Mouse (Mus musculus) bone marrow, adult 2 months (tissue): ENCODE measurements around the gene Gm5849. TPM values are rescaled to one million over a fixed set of nuclear protein-coding genes. Genes with fewer than 3 reads are reported as not detected.
"Not testable (repeated sequence)": the region's sequence is repeated elsewhere in the genome, so short reads cannot be mapped to it uniquely, and the experiment has no call there.

Experiments used
- H3K27ac ChIP-seq: fragments of 200-500 bp; 2 replicates; pipeline ENCODE4 v1.5.1; 2012; ENCODE audit warnings: low read depth, mild to moderate bottlenecking, control low read depth, inconsistent platforms, low read length; ENCODE audit not compliant: control insufficient read depth, poor library complexity, insufficient read depth
- H3K4me1 ChIP-seq: fragments of 200-500 bp; 2 replicates; pipeline ENCODE4 v1.6.1; 2011; ENCODE audit warnings: low read length; ENCODE audit not compliant: control insufficient read depth, insufficient read depth
- H3K4me3 ChIP-seq: fragments of 200-500 bp; replicated peaks from 2 replicates; pipeline ENCODE3; 2011; ENCODE audit warnings: mild to moderate bottlenecking, low read depth, low read length, control low read depth; ENCODE audit not compliant: control insufficient read depth
- CTCF ChIP-seq: fragments of 200-500 bp; IDR thresholded peaks from 2 replicates; pipeline ENCODE4 v1.5.1; 2011; ENCODE audit warnings: low read length, control low read depth; ENCODE audit not compliant: control insufficient read depth, insufficient read depth
- POLR2A ChIP-seq: fragments of 200-500 bp; IDR thresholded peaks from 2 replicates; pipeline ENCODE4 v1.6.1; 2011; ENCODE audit warnings: low read depth, mild to moderate bottlenecking, control low read depth, low read length, borderline replicate concordance; ENCODE audit not compliant: control insufficient read depth
- WGBS: fragments of 180-500 bp; shearing (Covaris S2); methylation state at CpG from one replicate; pipeline ENCODE4 v1.1.7; 2018; 5-methylcytosine and 5-hydroxymethylcytosine counted together
- polyA plus RNA-seq: library from polyadenylated mRNA; stranded (reverse); fragments of >200 nt; gene quantifications from 2 replicates; pipeline ENCODE4 v1.2.4, GENCODE M21; 2011; ENCODE audit warnings: low replicate concordance; ENCODE audit not compliant: missing spikeins, insufficient read depth, insufficient read length

Gm5849 gene
- polyA plus RNA-seq, result not detected in 2 replicates

DNA sequence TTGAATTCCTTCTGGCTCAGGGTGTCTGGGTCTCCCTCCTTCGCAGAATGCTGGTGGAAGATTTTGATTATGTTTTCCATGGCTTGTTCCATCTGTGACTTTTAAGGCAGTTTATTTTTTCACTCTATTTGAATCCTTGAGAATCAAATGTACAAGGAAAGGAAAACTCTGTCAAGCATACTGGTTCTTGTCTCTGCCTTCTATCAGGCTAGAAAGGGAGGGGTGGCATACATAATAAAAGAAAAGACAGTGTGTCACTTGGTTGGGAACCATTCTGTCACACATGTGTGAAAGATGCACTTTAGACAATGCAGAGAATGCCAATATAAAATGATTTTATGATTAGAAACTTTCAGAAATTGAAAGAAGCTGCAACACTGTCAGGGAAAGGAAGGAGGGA lies at the start of gene Gm5849:
Gm5849 (minus strand) TSS at position 101 of the 400 bp plus-strand sequence.
- H3K27ac ChIP-seq, H3K4me3 ChIP-seq, H3K4me1 ChIP-seq: not testable (repeated sequence)
- 84% methylated on average over 1 of the region's 1 CpGs for WGBS

DNA sequence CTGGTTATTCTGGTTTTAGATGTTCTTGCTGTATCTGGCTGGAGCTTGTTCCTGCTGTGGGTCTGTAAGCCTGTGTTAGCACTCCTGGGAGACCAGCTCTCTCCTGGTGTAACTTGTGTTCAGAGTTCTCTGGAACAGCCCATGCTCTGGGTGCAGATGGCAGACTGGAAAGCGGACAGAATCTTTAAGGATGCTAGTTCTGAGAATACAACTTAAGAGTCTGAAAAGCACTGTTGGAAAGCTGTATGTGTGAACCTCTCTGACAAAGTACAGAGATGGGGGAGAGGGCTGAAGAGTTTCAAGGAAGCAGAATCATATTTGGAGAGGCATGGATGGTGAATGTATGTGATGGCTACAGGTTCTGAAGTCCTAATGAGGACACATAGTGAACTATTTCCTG lies 28.0 kb downstream of the Gm5849 start:
- Histone ChIP-seq H3K4me3 (no peak overlapping the region), H3K4me1 (no peaks in the 10 kb centered on the region), H3K27ac (no peak overlapping the region)
- no peak for TF ChIP-seq POLR2A
- no peak for TF ChIP-seq CTCF
- 87% methylated on average over 1 of the region's 1 CpGs for WGBS

DNA sequence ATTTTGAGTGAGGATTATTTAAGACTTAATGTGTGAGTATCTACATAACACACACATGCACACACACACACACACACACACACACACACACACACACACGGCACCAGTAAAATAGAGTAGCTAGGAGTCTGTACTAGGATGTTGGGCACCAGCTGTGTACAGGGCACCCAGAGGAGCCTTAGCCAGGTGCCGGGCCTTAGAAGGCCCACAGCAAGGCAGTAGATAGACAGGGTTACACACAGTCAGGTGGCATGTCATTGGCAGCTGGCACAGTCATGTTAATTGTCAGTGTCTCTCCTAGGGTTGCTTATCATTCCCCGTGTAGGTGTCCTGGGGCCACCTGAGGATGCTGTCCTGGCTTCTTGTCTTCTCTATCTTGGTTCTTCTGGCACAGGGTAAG lies 51.1 kb downstream of the Gm5849 start, which contains the start of gene Pglyrp4:
Pglyrp4 (plus strand) TSS at position 301 of the 400 bp plus-strand sequence.
- Histone ChIP-seq H3K4me3 (no peak within 1 kb of the TSS), H3K4me1 (no peaks in the 10 kb centered on the region), H3K27ac (no peak within 1 kb of the TSS)
- 74% methylated on average over 3 of the region's 3 CpGs for WGBS
- TF ChIP-seq POLR2A (no peak), CTCF (no peak)

Other genes starting within 250 kb of the Gm5849 start
- gene S100a16, start 240.6 kb downstream of the Gm5849 start, polyA plus RNA-seq, result 10.9 and 17.1 TPM in 2 replicates
- not detected in 2 replicates for gene S100a3, start 217.3 kb downstream of the Gm5849 start, polyA plus RNA-seq
- not detected in 2 replicates for gene S100a2, start 187.6 kb downstream of the Gm5849 start, polyA plus RNA-seq
- not detected in 2 replicates for gene Gm42674, start 176.0 kb downstream of the Gm5849 start, polyA plus RNA-seq
- gene S100a4, start 174.1 kb downstream of the Gm5849 start, polyA plus RNA-seq, result 71.4 and 238 TPM in 2 replicates
- not detected in 2 replicates for gene S100a5, start 169.4 kb downstream of the Gm5849 start, polyA plus RNA-seq
- gene S100a6, start 165.0 kb downstream of the Gm5849 start, polyA plus RNA-seq, result 391 and 969 TPM in 2 replicates
- 1.0 TPM in 1 of 2 replicates, not detected in the other for gene S100a7a, start 123.9 kb downstream of the Gm5849 start, polyA plus RNA-seq
- 4,508 and 18,334 TPM in 2 replicates for gene S100a8, start 108.9 kb downstream of the Gm5849 start, polyA plus RNA-seq
- 8,678 and 25,400 TPM in 2 replicates for gene S100a9, start 82.2 kb downstream of the Gm5849 start, polyA plus RNA-seq
- gene Pglyrp4, start 51.0 kb downstream of the Gm5849 start, polyA plus RNA-seq, result not detected in 2 replicates